Mouse (Mus musculus) liver, postnatal 0 days (tissue): ENCODE measurements at regions not wholly inside any gene's neighbourhood (a gene's known extent, or its start where the extent isn't known, plus 50 kb on each side); places are given as distances from the start of the nearest gene placed in this dataset.
"Not testable (repeated sequence)": the region's sequence is repeated elsewhere in the genome, so short reads cannot be mapped to it uniquely, and the experiment has no call there.

Source experiments
- ATAC-seq: fragments of 200-750 bp; cut with Nextera tagmentation; 2 replicates; pipeline ENCODE4 v1.8.0; 2017; ENCODE audit warnings: mild to moderate bottlenecking, moderate library complexity
- DNase-seq: peaks from one replicate; pipeline ENCODE4 v3.0.0-alpha.2; 2016
- H3K27ac ChIP-seq: fragments of 300-500 bp; sonication (generic); 2 replicates; pipeline ENCODE4 v1.5.1; 2014; ENCODE audit warnings: antibody characterized with exemption, moderate library complexity, mild to moderate bottlenecking, low read depth
- H3K27me3 ChIP-seq: fragments of 300-500 bp; sonication (generic); 2 replicates; pipeline ENCODE4 v1.6.1; 2014; ENCODE audit warnings: low read length, control low read depth, mixed read lengths; ENCODE audit not compliant: insufficient read depth
- H3K36me3 ChIP-seq: fragments of 300-500 bp; sonication (generic); replicated peaks from 2 replicates; pipeline ENCODE4 v1.6.1; 2014; ENCODE audit warnings: mild to moderate bottlenecking, control low read depth, low read length, moderate library complexity, mixed read lengths; ENCODE audit not compliant: insufficient read depth
- H3K4me1 ChIP-seq: fragments of 300-500 bp; sonication (generic); 2 replicates; pipeline ENCODE4 v1.6.1; 2014; ENCODE audit warnings: antibody characterized with exemption, mild to moderate bottlenecking, control low read depth; ENCODE audit not compliant: insufficient read depth
- H3K4me2 ChIP-seq: fragments of 300-500 bp; sonication (generic); 2 replicates; pipeline ENCODE4 v1.6.1; 2014; ENCODE audit warnings: low read depth, mild to moderate bottlenecking, low read length, moderate library complexity, mixed read lengths
- H3K4me3 ChIP-seq: fragments of 300-500 bp; sonication (generic); 2 replicates; pipeline ENCODE4 v1.5.1; 2014; ENCODE audit warnings: low read depth, low read length
- H3K9ac ChIP-seq: fragments of 300-500 bp; sonication (generic); replicated peaks from 2 replicates; pipeline ENCODE4 v1.6.1; 2014; ENCODE audit warnings: mild to moderate bottlenecking, moderate library complexity
- H3K9me3 ChIP-seq: fragments of 300-500 bp; sonication (generic); 2 replicates; pipeline ENCODE4 v1.6.1; 2016; ENCODE audit warnings: mild to moderate bottlenecking, control low read depth, low read length, mixed read lengths
- CTCF ChIP-seq: sonication (generic); IDR thresholded peaks from 2 replicates; pipeline ENCODE4 v1.5.1; 2016; ENCODE audit warnings: antibody characterized with exemption, low read depth
- EP300 ChIP-seq: IDR thresholded peaks from 2 replicates; pipeline ENCODE4 v1.6.1; 2016; ENCODE audit warnings: antibody characterized with exemption, low read depth, mild to moderate bottlenecking
- WGBS: fragments of 180-500 bp; shearing (Covaris S2); extraction: QIAGEN DNeasy Blood & Tissue Kit; methylation state at CpG from one replicate; pipeline ENCODE4 v1.1.7; 2014; ENCODE audit not compliant: insufficient replicate concordance; 5-methylcytosine and 5-hydroxymethylcytosine counted together

DNA sequence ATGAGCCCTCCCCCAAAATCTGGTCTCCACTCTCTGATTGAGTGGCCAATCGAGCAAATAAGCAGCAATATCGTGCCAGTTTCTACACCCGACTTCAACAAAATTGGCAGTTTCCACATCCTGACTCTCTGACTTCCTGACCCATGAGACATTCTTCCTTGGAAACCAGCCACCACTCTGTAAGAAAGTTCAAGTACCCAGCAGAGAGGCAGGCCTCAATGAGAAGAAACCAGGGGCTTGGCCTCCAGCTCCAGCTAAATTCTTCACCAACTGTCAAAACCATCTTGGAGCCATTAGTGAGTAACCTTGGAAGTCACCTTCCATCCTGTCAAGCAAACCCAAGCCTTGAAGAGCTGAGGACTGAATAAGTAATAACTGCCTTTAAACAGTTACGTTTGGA lies 162.7 kb upstream of the Intu start:
- no peak for ATAC-seq
- no peak overlapping the region for H3K4me3 ChIP-seq
- no peak overlapping the region for H3K27ac ChIP-seq
- WGBS, result 75% methylated on average over 4 of the region's 4 CpGs
- H3K4me2 ChIP-seq, result no peak overlapping the region
- no peaks in the 10 kb centered on the region for H3K36me3 ChIP-seq
- no peaks in the 10 kb centered on the region for H3K9me3 ChIP-seq
- H3K27me3 ChIP-seq, result no peaks in the 10 kb centered on the region
- no peak for DNase-seq
- no peaks in the 10 kb centered on the region for H3K4me1 ChIP-seq
- TF ChIP-seq CTCF (no peak), EP300 (no peak)
- H3K9ac ChIP-seq, result no peak overlapping the region

DNA sequence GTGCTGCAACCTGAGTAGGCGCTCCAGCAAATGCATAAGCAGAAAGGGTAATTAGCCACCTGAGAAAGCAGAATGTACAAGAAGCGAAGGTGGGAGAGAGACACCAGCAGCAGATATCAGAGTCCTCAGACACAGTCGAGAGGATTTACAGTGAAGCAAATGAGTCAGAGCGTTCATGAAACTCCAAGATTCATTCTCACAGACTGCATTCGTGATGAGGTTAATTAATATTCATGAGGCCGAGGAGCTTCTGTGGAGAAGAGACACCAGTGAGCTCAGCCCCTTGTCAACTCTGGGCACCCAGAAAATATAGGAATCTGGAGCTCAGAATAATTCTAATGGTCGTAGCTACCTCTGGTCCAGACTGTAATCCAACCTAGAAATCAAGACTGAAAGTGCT lies 159.7 kb upstream of the Intu start:
- WGBS, result 60% methylated on average over 7 of the region's 7 CpGs
- no peak for TF ChIP-seq EP300
- no peak for TF ChIP-seq CTCF
- H3K27me3 ChIP-seq, result no peaks in the 10 kb centered on the region
- ATAC-seq (no peak), DNase-seq (no peak)
- H3K4me3 ChIP-seq, result no peak overlapping the region
- H3K27ac ChIP-seq, result no peak overlapping the region
- no peaks in the 10 kb centered on the region for H3K4me1 ChIP-seq
- H3K4me2 ChIP-seq, result no peak overlapping the region
- no peaks in the 10 kb centered on the region for H3K9me3 ChIP-seq
- no peaks in the 10 kb centered on the region for H3K36me3 ChIP-seq
- H3K9ac ChIP-seq, result no peak overlapping the region

DNA sequence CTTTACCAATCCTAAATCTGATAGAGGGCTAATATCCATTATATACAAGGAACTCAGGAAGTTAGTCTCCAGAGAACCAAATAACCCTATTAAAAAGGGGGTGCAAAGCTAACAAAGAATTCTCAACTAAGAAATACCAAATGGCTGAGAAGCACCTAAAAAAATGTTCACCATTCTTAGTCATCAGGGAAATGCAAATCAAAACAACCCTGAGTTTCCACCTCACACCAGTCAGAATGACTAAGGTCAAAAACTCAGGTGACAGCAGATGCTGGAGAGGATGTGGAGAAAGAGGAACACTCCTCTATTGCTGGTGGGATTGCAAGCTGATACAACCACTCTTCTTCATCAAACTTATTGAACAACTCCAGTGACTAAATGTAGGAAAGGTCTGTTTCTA lies 154.9 kb upstream of the Intu start:
- H3K4me3 ChIP-seq, H3K36me3 ChIP-seq, DNase-seq, H3K4me2 ChIP-seq, H3K27me3 ChIP-seq, H3K4me1 ChIP-seq, H3K9me3 ChIP-seq, H3K9ac ChIP-seq, H3K27ac ChIP-seq, ATAC-seq: not testable (repeated sequence)

DNA sequence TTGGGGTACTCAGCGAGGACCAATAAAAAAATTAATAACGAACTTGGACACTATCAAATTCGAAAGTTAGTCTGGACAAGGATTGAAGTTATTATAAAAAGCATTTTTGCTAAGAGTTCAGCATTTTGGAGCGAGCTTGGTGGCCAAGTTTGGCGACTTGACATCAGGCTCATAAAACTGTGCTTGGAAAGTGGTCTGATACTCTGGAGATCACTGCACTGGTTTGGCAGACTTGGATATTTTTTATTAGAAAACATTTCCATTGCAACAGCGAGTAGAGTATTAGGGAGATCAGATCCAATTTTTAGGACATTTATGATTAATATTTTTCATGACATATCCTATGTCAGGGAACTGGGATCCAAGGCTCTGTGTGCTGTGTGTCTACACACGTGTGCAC lies 153.7 kb upstream of the Intu start:
- Histone ChIP-seq H3K4me1 (no peaks in the 10 kb centered on the region), H3K4me2 (no peak overlapping the region), H3K27me3 (no peaks in the 10 kb centered on the region), H3K27ac (no peak overlapping the region), H3K9ac (no peak overlapping the region), H3K4me3 (no peak overlapping the region), H3K9me3 (no peaks in the 10 kb centered on the region), H3K36me3 (no peaks in the 10 kb centered on the region)
- 65% methylated on average over 7 of the region's 7 CpGs for WGBS
- ATAC-seq (no peak), DNase-seq (no peak)
- TF ChIP-seq EP300, result no peak
- no peak for TF ChIP-seq CTCF

DNA sequence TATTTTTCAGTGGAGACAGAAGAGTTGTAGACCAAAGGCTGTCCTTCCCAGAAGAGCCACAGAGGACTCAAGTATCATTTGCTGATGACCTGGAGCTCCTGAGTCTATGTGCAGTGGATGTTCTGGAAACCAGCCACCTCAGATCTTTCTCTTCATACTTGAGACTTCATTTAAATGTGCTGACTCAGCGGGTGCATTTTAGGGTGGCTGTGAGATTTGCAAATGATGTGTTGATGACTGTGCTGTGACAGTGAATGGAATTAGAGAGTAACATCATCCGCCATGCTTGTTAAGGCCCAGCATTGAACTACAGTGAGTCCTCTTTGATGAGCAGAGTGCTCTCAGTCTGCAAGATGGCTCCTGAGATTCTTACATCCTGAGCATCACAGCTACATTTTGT lies 152.0 kb upstream of the Intu start:
- H3K9me3 ChIP-seq, result no peaks in the 10 kb centered on the region
- H3K4me1 ChIP-seq, result no peaks in the 10 kb centered on the region
- no peak overlapping the region for H3K27ac ChIP-seq
- DNase-seq (no peak), ATAC-seq (no peak)
- TF ChIP-seq EP300 (no peak), CTCF (no peak)
- H3K4me2 ChIP-seq, result no peak overlapping the region
- no peak overlapping the region for H3K9ac ChIP-seq
- WGBS, result 70% methylated on average over 2 of the region's 2 CpGs
- H3K27me3 ChIP-seq, result no peaks in the 10 kb centered on the region
- H3K36me3 ChIP-seq, result no peaks in the 10 kb centered on the region
- H3K4me3 ChIP-seq, result no peak overlapping the region

DNA sequence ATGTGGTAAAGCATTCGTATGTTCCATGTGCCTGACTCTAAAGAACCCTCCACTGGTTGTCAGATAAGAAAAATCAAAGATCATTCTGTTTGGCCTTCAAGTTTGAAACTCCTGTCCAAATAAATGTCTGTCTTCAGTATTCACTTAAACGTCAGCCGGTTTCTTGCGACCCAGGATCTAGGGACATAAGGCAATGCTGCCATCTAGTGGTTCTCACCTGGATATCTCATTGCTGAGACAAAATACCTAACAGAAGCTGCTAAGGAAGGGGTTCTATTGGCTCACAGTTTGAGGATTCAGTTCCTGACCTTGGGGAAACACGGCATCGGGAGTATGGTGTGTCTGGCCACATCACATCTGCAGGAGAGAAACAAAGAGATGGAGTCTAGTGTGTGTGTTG lies 139.5 kb upstream of the Intu start:
- H3K4me1 ChIP-seq, result no peaks in the 10 kb centered on the region
- no peak for ATAC-seq
- H3K4me3 ChIP-seq, result no peak overlapping the region
- no peaks in the 10 kb centered on the region for H3K9me3 ChIP-seq
- TF ChIP-seq EP300 (no peak), CTCF (peak; percentile 86)
- H3K27me3 ChIP-seq, result no peaks in the 10 kb centered on the region
- 44% methylated on average over 6 of the region's 6 CpGs for WGBS
- H3K36me3 ChIP-seq, result no peaks in the 10 kb centered on the region
- no peak overlapping the region for H3K27ac ChIP-seq
- no peak overlapping the region for H3K9ac ChIP-seq
- no peak overlapping the region for H3K4me2 ChIP-seq
- peak; percentile 36 for DNase-seq

DNA sequence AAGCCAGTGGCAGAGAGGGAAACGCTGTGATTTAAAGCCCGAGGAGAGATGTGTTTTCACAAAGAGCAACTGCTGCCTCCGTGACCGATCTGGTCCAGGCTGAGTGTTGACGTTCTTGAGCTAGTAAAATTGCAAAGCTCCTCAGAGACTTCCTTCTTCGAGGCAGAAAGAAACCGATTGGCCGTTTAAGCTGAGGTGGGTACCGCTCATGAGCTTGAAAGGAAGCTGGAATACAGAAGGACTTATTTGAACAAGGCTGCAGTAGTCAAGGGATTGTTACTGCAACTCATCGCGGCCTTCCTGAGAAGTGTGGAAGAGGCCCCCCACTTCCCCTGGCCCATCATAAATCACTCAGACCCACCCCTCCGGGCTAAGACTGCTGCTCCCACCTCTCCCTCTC lies 132.9 kb upstream of the Intu start:
- no peaks in the 10 kb centered on the region for H3K4me1 ChIP-seq
- no peak overlapping the region for H3K4me3 ChIP-seq
- H3K9ac ChIP-seq, result no peak overlapping the region
- H3K4me2 ChIP-seq, result no peak overlapping the region
- TF ChIP-seq CTCF (no peak), EP300 (no peak)
- no peaks in the 10 kb centered on the region for H3K36me3 ChIP-seq
- H3K9me3 ChIP-seq, result no peaks in the 10 kb centered on the region
- DNase-seq (no peak), ATAC-seq (no peak)
- no peaks in the 10 kb centered on the region for H3K27me3 ChIP-seq
- 42% methylated on average over 12 of the region's 12 CpGs for WGBS
- no peak overlapping the region for H3K27ac ChIP-seq
